Mouse (Mus musculus) heart, embryonic 12.5 days (tissue): Measurements from ENCODE around the gene Rusc1. TPM values are rescaled to one million over a fixed set of nuclear protein-coding genes. Genes with fewer than 3 reads are reported as not detected.

Source experiments
- ATAC-seq: fragments of 200-750 bp; cut with Nextera tagmentation; 2 replicates; pipeline ENCODE4 v1.8.0; 2017; ENCODE audit warnings: moderate TSS enrichment, moderate library complexity; ENCODE audit not compliant: insufficient number of reproducible peaks, low FRiP score
- H3K27ac ChIP-seq: fragments of 300-500 bp; sonication (generic); 2 replicates; pipeline ENCODE4 v1.5.1; 2016; ENCODE audit warnings: mild to moderate bottlenecking, moderate library complexity; ENCODE audit not compliant: poor library complexity, severe bottlenecking
- H3K27me3 ChIP-seq: fragments of 300-500 bp; sonication (generic); replicated peaks from 2 replicates; pipeline ENCODE4 v1.6.1; 2016; ENCODE audit warnings: mild to moderate bottlenecking, moderate library complexity
- H3K36me3 ChIP-seq: fragments of 300-500 bp; sonication (generic); 2 replicates; pipeline ENCODE4 v1.6.1; 2016; ENCODE audit warnings: mild to moderate bottlenecking, moderate library complexity
- H3K4me1 ChIP-seq: fragments of 300-500 bp; sonication (generic); replicated peaks from 2 replicates; pipeline ENCODE4 v1.6.1; 2016; ENCODE audit warnings: mild to moderate bottlenecking
- H3K4me2 ChIP-seq: fragments of 300-500 bp; sonication (generic); 2 replicates; pipeline ENCODE4 v1.6.1; 2016; ENCODE audit warnings: mild to moderate bottlenecking, moderate library complexity
- H3K4me3 ChIP-seq: fragments of 300-500 bp; sonication (generic); 2 replicates; pipeline ENCODE4 v1.5.1; 2016; ENCODE audit warnings: mild to moderate bottlenecking
- H3K9ac ChIP-seq: fragments of 300-500 bp; sonication (generic); 2 replicates; pipeline ENCODE4 v1.6.1; 2016; ENCODE audit warnings: mild to moderate bottlenecking, moderate library complexity
- H3K9me3 ChIP-seq: fragments of 300-500 bp; sonication (generic); replicated peaks from 2 replicates; pipeline ENCODE4 v1.6.1; 2016; ENCODE audit warnings: mild to moderate bottlenecking, moderate library complexity
- WGBS: fragments of 180-500 bp; shearing (Covaris S2); methylation state at CpG from one replicate; pipeline ENCODE4 v1.1.7; 2016; 5-methylcytosine and 5-hydroxymethylcytosine counted together
- polyA plus RNA-seq: library from polyadenylated mRNA; unstranded; fragments of >200 nt; fragmentation: Nextera tagmentation; extraction: Ambion mirVana; gene quantifications from 2 replicates; pipeline ENCODE4 v1.2.1, GENCODE M21; 2016

Gene Rusc1
- polyA plus RNA-seq: 10.1 and 10.5 TPM in 2 replicates

- Histone ChIP-seq H3K4me1 (peaks cover 25% of the 10 kb centered on the region), H3K9me3 (no peaks in the 10 kb centered on the region), H3K9ac (peak within 1 kb of the TSS; percentile 70), H3K36me3 (peaks cover 42% of the 10 kb centered on the region), H3K27me3 (peaks cover 27% of the 10 kb centered on the region), H3K4me2 (peak within 1 kb of the TSS; percentile 97), H3K27ac (no peak within 1 kb of the TSS), H3K4me3 (peak within 1 kb of the TSS; percentile 34)
- ATAC-seq: peak; percentile 63
- 2% methylated on average over 18 of the region's 18 CpGs for WGBS
Measured at GRCm38 (mm10) chr3:89093175-89093574, at the start of gene Rusc1. Rusc1 (minus strand) TSS chr3:89093311.

DNA sequence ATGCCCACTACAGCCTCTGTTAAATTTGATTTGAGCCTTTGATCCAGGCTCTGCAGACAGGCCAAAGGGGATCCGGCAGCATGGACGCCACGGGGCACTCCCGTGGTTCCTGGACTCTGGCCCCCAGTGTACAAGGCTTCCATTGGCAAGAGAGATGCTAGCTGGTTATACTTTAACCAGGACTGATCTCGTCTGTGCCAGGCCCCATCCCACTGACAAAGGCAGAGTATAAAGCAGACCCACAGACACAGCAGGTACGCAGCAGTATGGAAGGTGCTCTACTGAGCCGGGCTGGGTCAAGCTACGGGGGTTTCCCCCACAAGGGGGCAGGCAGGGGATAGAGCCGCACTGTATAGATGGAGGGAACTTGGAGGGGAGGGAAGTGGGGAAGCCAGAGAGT is 43.3 kb upstream of the Rusc1 start:
- Histone ChIP-seq H3K36me3 (no peaks in the 10 kb centered on the region), H3K9me3 (no peaks in the 10 kb centered on the region), H3K4me3 (no peak overlapping the region), H3K4me2 (0 out of 2 replicates have a peak overlapping the region, but pooled peaks have one; percentile 4), H3K4me1 (peaks cover 12% of the 10 kb centered on the region), H3K9ac (no peak overlapping the region), H3K27me3 (peaks cover 23% of the 10 kb centered on the region), H3K27ac (no peak overlapping the region)
- ATAC-seq: peak; percentile 57
- 34% methylated on average over 9 of the region's 9 CpGs for WGBS

- Histone ChIP-seq H3K9me3 (no peaks in the 10 kb centered on the region), H3K4me2 (peak within 1 kb of the TSS; percentile 29), H3K4me1 (peaks cover 12% of the 10 kb centered on the region), H3K9ac (no peak within 1 kb of the TSS), H3K27me3 (peaks cover 23% of the 10 kb centered on the region), H3K27ac (no peak within 1 kb of the TSS), H3K36me3 (no peaks in the 10 kb centered on the region), H3K4me3 (peak within 1 kb of the TSS; percentile 1; the same call in 1 of the 2 replicates)
- ATAC-seq: peak; percentile 61; the same call in 1 of the 2 replicates
- WGBS: 61% methylated on average over 3 of the region's 3 CpGs
Measured at GRCm38 (mm10) chr3:89135958-89136357, 42.8 kb upstream of the Rusc1 start, which contains the start of gene Pklr. Pklr (plus strand) TSS chr3:89136142.

DNA sequence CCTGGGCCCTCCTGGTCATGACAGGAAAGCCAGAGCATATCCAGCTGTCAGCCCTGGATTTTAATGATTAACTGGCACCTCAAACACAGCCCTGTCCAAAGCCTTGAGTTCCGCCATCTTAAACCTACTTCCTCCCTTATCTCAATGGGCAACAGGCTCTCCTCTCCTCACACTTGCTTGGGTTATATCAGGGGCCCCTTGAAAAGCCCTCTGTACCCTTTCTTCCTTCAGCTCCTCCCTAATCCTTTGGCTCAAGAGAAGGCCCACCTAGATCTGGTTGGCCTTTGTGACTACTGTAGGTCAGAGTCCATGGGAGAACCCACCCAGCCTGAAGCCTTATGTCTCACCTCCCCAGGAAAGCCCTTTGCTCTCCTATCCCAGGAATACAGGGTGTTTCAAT is 40.6 kb upstream of the Rusc1 start:
- ATAC-seq: no peak
- H3K36me3 ChIP-seq: no peaks in the 10 kb centered on the region
- peaks cover 12% of the 10 kb centered on the region for H3K4me1 ChIP-seq
- 65% methylated on average over 1 of the region's 1 CpGs for whole genome bisulfite sequencing
- peaks cover 19% of the 10 kb centered on the region for H3K27me3 ChIP-seq
- H3K9me3 ChIP-seq: no peaks in the 10 kb centered on the region
- no peak overlapping the region for H3K4me3 ChIP-seq
- no peak overlapping the region for H3K9ac ChIP-seq
- no peak overlapping the region for H3K4me2 ChIP-seq
- H3K27ac ChIP-seq: no peak overlapping the region

- Histone ChIP-seq H3K36me3 (no peaks in the 10 kb centered on the region), H3K27me3 (peaks cover 19% of the 10 kb centered on the region), H3K4me3 (no peak overlapping the region), H3K9ac (no peak overlapping the region), H3K9me3 (no peaks in the 10 kb centered on the region), H3K4me1 (peaks cover 12% of the 10 kb centered on the region), H3K4me2 (peak overlapping the region; percentile 78; the same call in 1 of the 2 replicates), H3K27ac (no peak overlapping the region)
- WGBS: 56% methylated on average over 7 of the region's 7 CpGs
- no peak for ATAC-seq
Measured at GRCm38 (mm10) chr3:89133063-89133450, 39.9 kb upstream of the Rusc1 start.

DNA sequence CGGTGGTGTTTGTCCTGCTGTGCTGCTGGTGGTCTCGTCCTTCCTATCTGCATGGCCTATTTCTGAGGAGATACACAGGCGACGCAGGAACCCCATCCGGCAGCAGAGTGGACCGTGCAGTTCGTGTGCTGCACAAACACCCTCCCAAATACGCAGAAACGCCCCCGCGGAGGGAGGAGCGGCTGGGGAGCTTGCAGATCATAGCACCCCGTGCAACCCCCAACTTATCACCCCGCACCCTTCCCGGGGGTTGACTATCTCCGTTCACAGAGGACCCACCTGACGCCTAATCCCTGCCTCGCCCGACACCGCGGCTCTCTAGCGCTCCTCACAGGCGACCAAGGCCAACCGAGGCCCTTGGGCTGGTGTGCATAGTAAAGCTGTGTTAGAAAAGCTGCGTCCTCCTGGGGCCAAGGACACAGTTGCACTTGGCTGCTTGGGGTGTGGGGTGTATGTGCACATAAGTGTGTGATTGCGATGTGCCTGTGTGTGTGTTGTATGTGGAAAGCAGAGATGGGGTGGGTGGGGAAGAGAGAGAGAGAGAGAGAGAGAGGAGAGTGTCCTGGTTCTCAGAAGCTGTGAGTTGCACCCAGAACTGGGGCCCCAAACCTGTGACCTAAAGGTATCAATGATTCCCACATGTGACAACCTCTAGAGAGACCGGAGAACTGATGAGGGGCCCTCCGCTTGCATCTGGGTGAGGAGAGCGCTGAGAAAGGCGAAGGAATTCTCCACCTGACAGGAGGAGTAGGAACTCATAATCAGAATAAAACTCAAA is 39.4 kb upstream of the Rusc1 start:
- Histone ChIP-seq H3K9ac (peak overlapping the region; percentile 49), H3K4me3 (peak overlapping the region; percentile 48), H3K36me3 (no peaks in the 10 kb centered on the region), H3K9me3 (no peaks in the 10 kb centered on the region), H3K27me3 (peaks cover 19% of the 10 kb centered on the region), H3K27ac (no peak overlapping the region), H3K4me2 (peak overlapping the region; percentile 78), H3K4me1 (peaks cover 12% of the 10 kb centered on the region)
- 12% methylated on average over 30 of the region's 30 CpGs for WGBS
- ATAC-seq: peak; percentile 75

- Histone ChIP-seq H3K4me1 (peaks cover 12% of the 10 kb centered on the region), H3K36me3 (no peaks in the 10 kb centered on the region), H3K9me3 (no peaks in the 10 kb centered on the region), H3K4me2 (peak overlapping the region; percentile 78), H3K27ac (no peak overlapping the region), H3K27me3 (peaks cover 15% of the 10 kb centered on the region), H3K4me3 (peak overlapping the region; percentile 48), H3K9ac (peak overlapping the region; percentile 49)
- 56% methylated on average over 4 of the region's 4 CpGs for WGBS
- no peak for ATAC-seq
Measured at GRCm38 (mm10) chr3:89131816-89132215, 38.7 kb upstream of the Rusc1 start.

- Histone ChIP-seq H3K9ac (no peak overlapping the region), H3K4me3 (no peak overlapping the region), H3K9me3 (no peaks in the 10 kb centered on the region), H3K4me1 (peaks cover 12% of the 10 kb centered on the region), H3K36me3 (no peaks in the 10 kb centered on the region), H3K4me2 (no peak overlapping the region), H3K27ac (no peak overlapping the region), H3K27me3 (peaks cover 4% of the 10 kb centered on the region)
- ATAC-seq: no peak
- 87% methylated on average over 3 of the region's 3 CpGs for WGBS
Measured at GRCm38 (mm10) chr3:89129908-89130307, 36.8 kb upstream of the Rusc1 start.

DNA sequence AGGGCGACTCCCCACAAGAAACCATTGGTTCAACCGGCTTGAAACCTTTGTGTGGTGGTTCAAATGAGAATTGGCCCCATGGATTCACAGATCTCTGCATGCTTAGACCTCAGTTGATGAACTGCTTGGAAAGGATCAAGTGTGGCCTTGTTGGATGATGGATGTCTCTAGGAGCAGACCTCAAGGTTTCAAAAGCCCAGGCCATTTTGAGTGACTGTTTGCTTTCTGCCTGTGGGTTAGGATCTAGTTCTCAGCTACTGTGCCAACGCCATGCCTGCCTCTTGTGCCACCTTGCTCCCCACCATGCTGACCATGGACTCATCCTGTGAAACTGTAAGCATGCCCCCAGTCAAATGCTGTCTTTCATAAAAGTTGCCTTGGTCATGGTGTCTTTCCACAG is 32.9 kb upstream of the Rusc1 start:
- no peak overlapping the region for H3K4me2 ChIP-seq

GRCm38 (mm10) chr3:89124241-89124640 is 31.1 kb upstream of the Rusc1 start:
- Histone ChIP-seq H3K9me3 (no peaks in the 10 kb centered on the region), H3K9ac (no peak overlapping the region), H3K4me2 (no peak overlapping the region), H3K27me3 (no peaks in the 10 kb centered on the region), H3K36me3 (no peaks in the 10 kb centered on the region), H3K4me1 (peaks cover 8% of the 10 kb centered on the region), H3K27ac (no peak overlapping the region), H3K4me3 (no peak overlapping the region)
- ATAC-seq: no peak
- WGBS: 60% methylated on average over 3 of the region's 3 CpGs

More for the DNA sequence above, 32.9 kb upstream of the Rusc1 start:
- WGBS: 85% methylated on average over 3 of the region's 3 CpGs
- H3K27ac ChIP-seq: no peak overlapping the region
- no peaks in the 10 kb centered on the region for H3K27me3 ChIP-seq
- H3K9me3 ChIP-seq: no peaks in the 10 kb centered on the region
- H3K9ac ChIP-seq: no peak overlapping the region
- no peaks in the 10 kb centered on the region for H3K36me3 ChIP-seq
- ATAC-seq: no peak
- no peak overlapping the region for H3K4me3 ChIP-seq
- H3K4me1 ChIP-seq: peaks cover 8% of the 10 kb centered on the region

DNA sequence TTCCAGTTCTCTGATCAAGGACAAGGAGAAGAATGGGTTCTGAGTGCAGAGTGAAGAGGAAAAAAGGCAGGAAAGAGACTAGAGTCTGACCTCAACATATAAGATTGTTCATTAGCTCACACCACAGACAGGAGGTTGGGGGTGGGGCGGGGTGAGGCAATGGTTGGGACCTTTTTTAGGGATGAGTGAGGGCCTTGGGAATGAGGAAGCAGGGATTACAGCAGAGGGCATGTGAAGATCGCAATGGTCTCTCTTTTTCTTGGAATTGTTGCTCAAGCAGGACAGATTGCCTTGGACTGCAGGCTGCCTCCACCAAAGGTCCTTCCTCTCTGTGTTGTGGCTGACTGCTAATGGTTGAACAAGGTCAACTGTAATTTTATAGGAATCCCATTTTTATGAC is 30.2 kb upstream of the Rusc1 start:
- Histone ChIP-seq H3K36me3 (no peaks in the 10 kb centered on the region), H3K4me1 (peaks cover 8% of the 10 kb centered on the region), H3K4me3 (no peak overlapping the region), H3K27ac (no peak overlapping the region), H3K4me2 (no peak overlapping the region), H3K9ac (no peak overlapping the region), H3K9me3 (no peaks in the 10 kb centered on the region), H3K27me3 (no peaks in the 10 kb centered on the region)
- WGBS: 65% methylated on average over 2 of the region's 2 CpGs
- ATAC-seq: no peak
